Mouse (Mus musculus) heart, embryonic 13.5 days (tissue): ENCODE measurements at regions not wholly inside any gene's neighbourhood (a gene's known extent, or its start where the extent isn't known, plus 50 kb on each side); places are given as distances from the start of the nearest gene placed in this dataset.

Experiments used
- ATAC-seq: fragments of 200-750 bp; cut with Nextera tagmentation; 2 replicates; pipeline ENCODE4 v1.8.0; 2017; ENCODE audit warnings: moderate TSS enrichment; ENCODE audit not compliant: insufficient number of reproducible peaks, low FRiP score, low TSS enrichment; ENCODE audit errors: extremely low read depth
- H3K27ac ChIP-seq: fragments of 300-500 bp; sonication (generic); replicated peaks from 2 replicates; pipeline ENCODE4 v1.5.1; 2015; ENCODE audit warnings: moderate library complexity, mild to moderate bottlenecking, inconsistent platforms
- H3K27me3 ChIP-seq: fragments of 300-500 bp; sonication (generic); replicated peaks from 2 replicates; pipeline ENCODE4 v1.6.1; 2015; ENCODE audit warnings: mild to moderate bottlenecking, inconsistent platforms
- H3K36me3 ChIP-seq: fragments of 300-500 bp; sonication (generic); 2 replicates; pipeline ENCODE4 v1.6.1; 2015; ENCODE audit warnings: mild to moderate bottlenecking, inconsistent platforms
- H3K4me1 ChIP-seq: fragments of 300-500 bp; sonication (generic); 2 replicates; pipeline ENCODE4 v1.6.1; 2015; ENCODE audit warnings: inconsistent platforms
- H3K4me2 ChIP-seq: fragments of 300-500 bp; sonication (generic); 2 replicates; pipeline ENCODE4 v1.6.1; 2015; ENCODE audit warnings: inconsistent platforms, mild to moderate bottlenecking, moderate library complexity
- H3K4me3 ChIP-seq: fragments of 300-500 bp; sonication (generic); 2 replicates; pipeline ENCODE4 v1.5.1; 2015; ENCODE audit warnings: moderate library complexity, mild to moderate bottlenecking, inconsistent platforms
- H3K9ac ChIP-seq: fragments of 300-500 bp; sonication (generic); 2 replicates; pipeline ENCODE4 v1.6.1; 2015; ENCODE audit warnings: inconsistent platforms, mild to moderate bottlenecking, moderate library complexity
- H3K9me3 ChIP-seq: fragments of 300-500 bp; sonication (generic); 2 replicates; pipeline ENCODE4 v1.6.1; 2016; ENCODE audit warnings: inconsistent platforms
- WGBS: fragments of 180-500 bp; shearing (Covaris S2); methylation state at CpG from one replicate; pipeline ENCODE4 v1.1.7; 2015; ENCODE audit warnings: mixed read lengths; 5-methylcytosine and 5-hydroxymethylcytosine counted together

- H3K36me3 ChIP-seq = no peaks in the 10 kb centered on the region
- peak overlapping the region; percentile 42 for H3K4me2 ChIP-seq
- 27% methylated on average over 10 of the region's 10 CpGs for whole genome bisulfite sequencing
- no peak overlapping the region for H3K9ac ChIP-seq
- ATAC-seq = no peak
- H3K27me3 ChIP-seq = no peaks in the 10 kb centered on the region
- no peaks in the 10 kb centered on the region for H3K9me3 ChIP-seq
- H3K4me3 ChIP-seq = no peak overlapping the region
- peaks cover 27% of the 10 kb centered on the region for H3K4me1 ChIP-seq
- H3K27ac ChIP-seq = peak overlapping the region; percentile 77
These were observed 52.7 kb downstream of the Phlda1 start for GRCm38 (mm10) chr10:111558675-111559340.

- H3K4me2 ChIP-seq = peak overlapping the region; percentile 42
- H3K4me1 ChIP-seq = peaks cover 31% of the 10 kb centered on the region
- WGBS = 54% methylated on average over 17 of the region's 17 CpGs
- no peaks in the 10 kb centered on the region for H3K36me3 ChIP-seq
- H3K4me3 ChIP-seq = no peak overlapping the region
- no peaks in the 10 kb centered on the region for H3K9me3 ChIP-seq
- no peak overlapping the region for H3K9ac ChIP-seq
- ATAC-seq = no peak
- peak overlapping the region; percentile 77 for H3K27ac ChIP-seq
- H3K27me3 ChIP-seq = no peaks in the 10 kb centered on the region
These were observed 53.5 kb downstream of the Phlda1 start for GRCm38 (mm10) chr10:111559341-111560246.

GRCm38 (mm10) chr10:111562628-111563027 is 56.5 kb downstream of the Phlda1 start:
- Histone ChIP-seq H3K27me3 (no peaks in the 10 kb centered on the region), H3K4me1 (peaks cover 39% of the 10 kb centered on the region), H3K4me3 (no peak overlapping the region), H3K9me3 (peaks cover 3% of the 10 kb centered on the region; the same call in 1 of the 2 replicates), H3K36me3 (no peaks in the 10 kb centered on the region), H3K27ac (no peak overlapping the region), H3K4me2 (no peak overlapping the region), H3K9ac (no peak overlapping the region)
- no peak for ATAC-seq
- 74% methylated on average over 8 of the region's 8 CpGs for WGBS

GRCm38 (mm10) chr10:111566873-111567381 is 60.8 kb downstream of the Phlda1 start:
- no peak for ATAC-seq
- Histone ChIP-seq H3K27ac (peak overlapping the region; percentile 13; the same call in 1 of the 2 replicates), H3K9me3 (peaks cover 3% of the 10 kb centered on the region; the same call in 1 of the 2 replicates)

GRCm38 (mm10) chr10:111570501-111571258 is 64.6 kb downstream of the Phlda1 start:
- H3K4me3 ChIP-seq = no peak overlapping the region
- no peaks in the 10 kb centered on the region for H3K27me3 ChIP-seq
- H3K4me2 ChIP-seq = no peak overlapping the region
- no peak for ATAC-seq
- no peak overlapping the region for H3K27ac ChIP-seq
- H3K4me1 ChIP-seq = peaks cover 37% of the 10 kb centered on the region
- no peaks in the 10 kb centered on the region for H3K36me3 ChIP-seq
- H3K9ac ChIP-seq = no peak overlapping the region
- WGBS = 43% methylated on average over 7 of the region's 7 CpGs
- peaks cover 3% of the 10 kb centered on the region; the same call in 1 of the 2 replicates for H3K9me3 ChIP-seq

More at GRCm38 (mm10) chr10:111566873-111567381, 60.8 kb downstream of the Phlda1 start:
- Histone ChIP-seq H3K9ac (no peak overlapping the region), H3K27me3 (no peaks in the 10 kb centered on the region), H3K36me3 (no peaks in the 10 kb centered on the region), H3K4me2 (no peak overlapping the region), H3K4me1 (peaks cover 21% of the 10 kb centered on the region), H3K4me3 (no peak overlapping the region)
- WGBS = 67% methylated on average over 12 of the region's 12 CpGs

- Histone ChIP-seq H3K9me3 (no peaks in the 10 kb centered on the region), H3K4me2 (no peak overlapping the region), H3K9ac (no peak overlapping the region), H3K4me1 (peaks cover 48% of the 10 kb centered on the region), H3K36me3 (no peaks in the 10 kb centered on the region), H3K4me3 (no peak overlapping the region), H3K27me3 (no peaks in the 10 kb centered on the region), H3K27ac (no peak overlapping the region)
- 41% methylated on average over 4 of the region's 4 CpGs for WGBS
- no peak for ATAC-seq
These were observed 68.1 kb downstream of the Phlda1 start for GRCm38 (mm10) chr10:111574231-111574630.

GRCm38 (mm10) chr10:111574812-111575211 is 68.7 kb downstream of the Phlda1 start:
- Histone ChIP-seq H3K27ac (no peak overlapping the region), H3K9ac (no peak overlapping the region), H3K4me2 (no peak overlapping the region), H3K9me3 (no peaks in the 10 kb centered on the region), H3K4me1 (peaks cover 54% of the 10 kb centered on the region), H3K4me3 (no peak overlapping the region), H3K36me3 (no peaks in the 10 kb centered on the region), H3K27me3 (no peaks in the 10 kb centered on the region)
- no peak for ATAC-seq
- 78% methylated on average over 8 of the region's 8 CpGs for WGBS

GRCm38 (mm10) chr10:111575256-111575655 is 69.2 kb downstream of the Phlda1 start:
- peak overlapping the region; percentile 54 for H3K4me2 ChIP-seq
- no peak overlapping the region for H3K4me3 ChIP-seq
- WGBS = 49% methylated on average over 5 of the region's 5 CpGs
- ATAC-seq = no peak
- no peaks in the 10 kb centered on the region for H3K27me3 ChIP-seq
- no peaks in the 10 kb centered on the region for H3K36me3 ChIP-seq
- H3K9ac ChIP-seq = no peak overlapping the region
- no peaks in the 10 kb centered on the region for H3K9me3 ChIP-seq
- peak overlapping the region; percentile 82 for H3K27ac ChIP-seq
- peaks cover 57% of the 10 kb centered on the region for H3K4me1 ChIP-seq

- Histone ChIP-seq H3K9me3 (no peaks in the 10 kb centered on the region), H3K4me3 (no peak overlapping the region), H3K27me3 (no peaks in the 10 kb centered on the region), H3K4me1 (peaks cover 57% of the 10 kb centered on the region), H3K4me2 (peak overlapping the region; percentile 54), H3K9ac (peak overlapping the region; percentile 11; the same call in 1 of the 2 replicates), H3K27ac (peak overlapping the region; percentile 82), H3K36me3 (no peaks in the 10 kb centered on the region)
- ATAC-seq = peak; percentile 63; the same call in 1 of the 2 replicates
- WGBS = 6% methylated on average over 5 of the region's 5 CpGs
These were observed 69.8 kb downstream of the Phlda1 start for GRCm38 (mm10) chr10:111575926-111576325.

- Histone ChIP-seq H3K36me3 (no peaks in the 10 kb centered on the region), H3K4me2 (peak overlapping the region; percentile 54), H3K4me3 (no peak overlapping the region), H3K4me1 (peaks cover 62% of the 10 kb centered on the region), H3K27ac (peak overlapping the region; percentile 82), H3K9me3 (no peaks in the 10 kb centered on the region), H3K27me3 (no peaks in the 10 kb centered on the region), H3K9ac (peak overlapping the region; percentile 11; the same call in 1 of the 2 replicates)
- no peak; the same call in 1 of the 2 replicates for ATAC-seq
- 27% methylated on average over 10 of the region's 10 CpGs for WGBS
These were observed 70.4 kb downstream of the Phlda1 start for GRCm38 (mm10) chr10:111576395-111577069.
